Mouse (Mus musculus): ENCODE measurements at regions not wholly inside any gene's neighbourhood (a gene's known extent, or its start where the extent isn't known, plus 50 kb on each side); places are given as distances from the start of the nearest gene placed in this dataset.
A peak's percentile ranks its signal among the peaks of the same experiment; 100 is the strongest.

DNA sequence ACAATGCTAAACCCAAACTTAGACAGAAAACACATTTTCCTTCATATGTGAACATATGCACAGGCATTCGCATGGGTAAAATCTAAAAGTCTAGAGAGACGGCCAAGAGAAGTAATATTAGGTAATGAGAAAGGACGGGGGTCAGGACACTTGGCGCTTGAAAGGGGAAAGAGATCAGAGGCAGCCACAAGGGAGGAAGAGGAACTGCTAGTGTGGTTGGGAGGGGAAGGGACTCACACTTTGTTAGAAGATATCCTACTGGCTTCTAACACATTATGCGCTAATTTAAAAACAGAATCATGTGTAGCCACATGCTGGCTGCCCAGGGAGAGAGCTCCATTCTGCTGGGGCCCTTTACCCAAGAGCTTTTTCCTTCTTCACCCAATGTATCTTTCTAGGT is 227.5 kb downstream of the Uaca start:
- Histone ChIP-seq H3K4me1 (replicated peaks; ENCODE audit: control insufficient read depth, insufficient read depth, low read length) (no peaks in the 10 kb centered on the region), H3K36me3 (ENCODE audit: control insufficient read depth, insufficient read depth, low read length) (no peaks in the 10 kb centered on the region), H3K4me3 (ENCODE audit: low read depth, low read length) (no peak overlapping the region), H3K9me3 (ENCODE audit: control insufficient read depth, low read length) (no peaks in the 10 kb centered on the region; the same call in 1 of the 2 replicates), H3K9ac (ENCODE audit: low read length) (no peak overlapping the region), H3K4me2 (ENCODE audit: low read length) (no peak overlapping the region), H3K27me3 (replicated peaks; ENCODE audit: control insufficient read depth, insufficient read depth, low read length) (no peaks in the 10 kb centered on the region), H3K27ac (ENCODE audit: low read depth) (no peak overlapping the region)
- ATAC-seq (replicated peaks; ENCODE audit: low FRiP score, low TSS enrichment, low read depth): no peak
- WGBS: 87% methylated on average over 5 of the region's 5 CpGs
- no peak for DNase-seq (ENCODE audit: low spot score)

DNA sequence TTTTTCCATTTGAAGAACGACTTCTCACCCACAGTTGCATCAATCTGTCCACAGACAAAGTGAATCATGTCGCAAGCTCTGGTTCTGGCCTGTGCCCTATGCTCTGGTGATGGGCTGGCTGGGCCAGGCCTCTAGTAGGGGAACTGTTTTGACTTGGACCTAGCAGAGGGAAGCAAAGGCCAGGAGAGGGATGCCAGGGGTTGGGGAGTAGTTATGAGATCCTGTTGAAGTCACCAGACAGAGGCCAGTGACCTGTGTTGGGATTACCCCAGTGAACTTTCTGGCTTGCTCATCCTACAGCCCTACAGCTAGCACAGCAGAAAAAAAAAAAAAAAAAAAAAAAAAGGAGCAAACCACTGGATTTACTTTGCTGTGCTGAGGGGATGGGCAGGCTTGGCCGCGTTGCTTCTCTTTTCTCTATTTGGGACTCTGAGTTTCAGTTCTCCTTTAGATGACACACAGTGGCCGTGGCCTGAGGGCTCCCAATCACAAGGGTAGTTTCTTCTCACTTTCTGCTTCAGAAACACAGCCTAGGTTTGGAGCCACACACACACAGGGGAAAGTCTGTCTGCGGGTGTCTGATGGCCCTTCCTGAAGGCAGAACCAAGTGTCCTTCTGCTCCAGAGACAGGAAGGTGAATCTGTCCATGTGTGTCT is 228.2 kb downstream of the Uaca start:
- no peak for ATAC-seq (replicated peaks; ENCODE audit: low FRiP score, low TSS enrichment, low read depth)
- H3K4me3 ChIP-seq (ENCODE audit: low read depth, low read length): no peak overlapping the region
- no peaks in the 10 kb centered on the region; the same call in 1 of the 2 replicates for H3K9me3 ChIP-seq (ENCODE audit: control insufficient read depth, low read length)
- H3K36me3 ChIP-seq (ENCODE audit: control insufficient read depth, insufficient read depth, low read length): no peaks in the 10 kb centered on the region
- no peak overlapping the region for H3K27ac ChIP-seq (ENCODE audit: low read depth)
- 76% methylated on average over 6 of the region's 6 CpGs for whole genome bisulfite sequencing
- no peak overlapping the region for H3K9ac ChIP-seq (ENCODE audit: low read length)
- no peak for DNase-seq (ENCODE audit: low spot score)
- no peaks in the 10 kb centered on the region for H3K4me1 ChIP-seq (replicated peaks; ENCODE audit: control insufficient read depth, insufficient read depth, low read length)
- H3K27me3 ChIP-seq (replicated peaks; ENCODE audit: control insufficient read depth, insufficient read depth, low read length): no peaks in the 10 kb centered on the region
- H3K4me2 ChIP-seq (ENCODE audit: low read length): no peak overlapping the region

DNA sequence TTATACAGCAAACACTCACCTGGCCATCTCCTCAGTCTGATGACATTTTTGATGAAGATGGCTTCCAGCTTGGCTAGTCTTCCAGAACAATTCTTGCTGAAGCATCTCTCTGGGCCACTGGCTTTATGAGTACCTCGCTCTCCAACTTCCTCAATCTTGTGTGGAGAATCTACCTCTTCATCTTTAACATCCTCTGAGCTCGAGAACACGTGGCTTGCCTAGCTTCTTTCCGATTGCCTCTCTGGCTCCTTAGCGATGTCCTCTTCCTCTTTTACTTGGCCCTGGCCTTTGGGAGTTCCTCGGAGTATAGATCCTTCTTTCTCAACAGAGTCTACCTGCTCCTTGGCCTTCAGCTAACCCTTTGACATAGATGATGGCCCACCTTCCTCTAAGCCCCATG is 231.0 kb downstream of the Uaca start:
- Histone ChIP-seq H3K27me3 (replicated peaks; ENCODE audit: control insufficient read depth, insufficient read depth, low read length) (no peaks in the 10 kb centered on the region), H3K4me3 (ENCODE audit: low read depth, low read length) (no peak overlapping the region), H3K36me3 (ENCODE audit: control insufficient read depth, insufficient read depth, low read length) (no peaks in the 10 kb centered on the region), H3K4me1 (replicated peaks; ENCODE audit: control insufficient read depth, insufficient read depth, low read length) (no peaks in the 10 kb centered on the region), H3K9ac (ENCODE audit: low read length) (no peak overlapping the region), H3K4me2 (ENCODE audit: low read length) (no peak overlapping the region), H3K27ac (ENCODE audit: low read depth) (no peak overlapping the region), H3K9me3 (ENCODE audit: control insufficient read depth, low read length) (no peaks in the 10 kb centered on the region; the same call in 1 of the 2 replicates)
- WGBS: 89% methylated on average over 6 of the region's 6 CpGs
- no peak for DNase-seq (ENCODE audit: low spot score)
- ATAC-seq (replicated peaks; ENCODE audit: low FRiP score, low TSS enrichment, low read depth): no peak

DNA sequence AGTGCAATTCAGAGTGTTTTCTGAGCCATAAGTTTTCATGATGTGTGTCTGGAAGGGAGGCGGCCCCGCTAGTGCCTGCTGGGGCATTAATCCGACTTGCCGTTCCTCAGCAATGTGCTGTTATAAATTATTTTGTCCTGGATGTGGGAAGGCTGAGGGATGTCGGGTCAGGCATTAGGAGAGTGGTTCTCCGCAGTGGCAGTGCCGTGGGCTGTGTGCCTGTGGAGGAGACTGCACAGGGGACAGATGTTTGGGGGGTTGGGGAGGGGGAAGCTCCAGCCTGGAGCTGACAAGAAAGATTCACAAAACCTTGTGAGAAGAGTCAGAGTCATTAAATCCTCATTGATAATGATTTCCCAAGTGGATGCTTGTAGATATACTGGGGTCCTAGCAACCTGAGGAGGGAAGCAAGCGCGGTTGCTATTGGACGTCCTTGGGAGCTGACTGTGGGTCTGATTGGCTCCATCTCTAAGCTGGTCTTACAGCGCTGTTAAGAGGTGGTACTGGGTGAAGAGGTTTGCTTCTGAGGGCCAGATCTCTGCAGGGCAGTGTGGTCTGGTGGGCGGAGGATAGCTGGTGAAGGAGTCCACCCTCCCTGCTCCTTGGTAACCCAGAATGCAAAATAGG is 234.5 kb downstream of the Uaca start:
- Histone ChIP-seq H3K9me3 (ENCODE audit: control insufficient read depth, low read length) (no peaks in the 10 kb centered on the region), H3K9ac (ENCODE audit: low read length) (no peak overlapping the region), H3K36me3 (ENCODE audit: control insufficient read depth, insufficient read depth, low read length) (no peaks in the 10 kb centered on the region), H3K4me2 (ENCODE audit: low read length) (no peak overlapping the region), H3K27me3 (replicated peaks; ENCODE audit: control insufficient read depth, insufficient read depth, low read length) (no peaks in the 10 kb centered on the region), H3K4me3 (ENCODE audit: low read depth, low read length) (no peak overlapping the region), H3K27ac (ENCODE audit: low read depth) (no peak overlapping the region), H3K4me1 (replicated peaks; ENCODE audit: control insufficient read depth, insufficient read depth, low read length) (peaks cover 20% of the 10 kb centered on the region)
- ATAC-seq (replicated peaks; ENCODE audit: low FRiP score, low TSS enrichment, low read depth) (no peak), DNase-seq (ENCODE audit: low spot score) (no peak)
- 47% methylated on average over 12 of the region's 12 CpGs for WGBS

DNA sequence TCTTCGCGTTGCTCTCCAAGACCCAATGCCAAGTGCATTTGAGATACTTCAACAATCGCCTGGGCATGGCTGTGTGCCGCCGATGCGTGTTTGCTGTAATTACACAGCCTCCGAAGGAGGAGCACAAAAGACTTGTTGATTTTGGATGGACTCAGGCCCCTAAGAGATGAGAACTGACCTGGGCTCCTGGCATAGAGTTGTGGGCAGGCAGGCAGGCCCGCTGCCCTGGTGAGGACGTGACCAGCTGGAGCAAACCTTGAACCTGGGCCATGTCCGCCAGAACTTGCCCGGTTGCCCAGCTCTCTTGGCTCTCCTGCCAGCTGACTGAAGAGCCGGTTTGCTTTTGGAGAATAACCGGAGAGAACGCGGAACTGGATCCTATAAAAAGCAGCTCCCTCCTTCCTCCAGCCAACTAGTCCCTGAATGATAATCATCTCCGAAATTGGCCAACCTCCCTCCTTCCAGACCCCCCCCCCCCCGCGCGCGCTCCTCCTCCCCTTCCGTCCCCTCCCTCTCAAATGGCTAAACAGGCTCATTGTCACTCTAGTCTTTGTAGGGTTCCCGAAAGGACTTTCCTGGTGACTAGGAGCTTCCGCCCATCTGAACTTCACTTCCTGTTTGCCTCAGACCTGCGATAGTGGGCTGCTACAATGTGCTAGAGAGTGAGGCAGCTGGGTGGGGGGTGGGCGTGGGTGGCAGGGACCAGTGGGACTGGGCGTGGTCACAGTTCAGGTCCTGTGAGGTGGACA is 237.5 kb downstream of the Uaca start:
- 72% methylated on average over 26 of the region's 26 CpGs for WGBS
- H3K27ac ChIP-seq (ENCODE audit: low read depth): no peak overlapping the region
- H3K36me3 ChIP-seq (ENCODE audit: control insufficient read depth, insufficient read depth, low read length): no peaks in the 10 kb centered on the region
- peaks cover 20% of the 10 kb centered on the region for H3K4me1 ChIP-seq (replicated peaks; ENCODE audit: control insufficient read depth, insufficient read depth, low read length)
- no peak overlapping the region for H3K4me2 ChIP-seq (ENCODE audit: low read length)
- DNase-seq (ENCODE audit: low spot score): no peak
- H3K4me3 ChIP-seq (ENCODE audit: low read depth, low read length): no peak overlapping the region
- H3K27me3 ChIP-seq (replicated peaks; ENCODE audit: control insufficient read depth, insufficient read depth, low read length): no peaks in the 10 kb centered on the region
- no peaks in the 10 kb centered on the region for H3K9me3 ChIP-seq (ENCODE audit: control insufficient read depth, low read length)
- H3K9ac ChIP-seq (ENCODE audit: low read length): no peak overlapping the region
- no peak for ATAC-seq (replicated peaks; ENCODE audit: low FRiP score, low TSS enrichment, low read depth)

DNA sequence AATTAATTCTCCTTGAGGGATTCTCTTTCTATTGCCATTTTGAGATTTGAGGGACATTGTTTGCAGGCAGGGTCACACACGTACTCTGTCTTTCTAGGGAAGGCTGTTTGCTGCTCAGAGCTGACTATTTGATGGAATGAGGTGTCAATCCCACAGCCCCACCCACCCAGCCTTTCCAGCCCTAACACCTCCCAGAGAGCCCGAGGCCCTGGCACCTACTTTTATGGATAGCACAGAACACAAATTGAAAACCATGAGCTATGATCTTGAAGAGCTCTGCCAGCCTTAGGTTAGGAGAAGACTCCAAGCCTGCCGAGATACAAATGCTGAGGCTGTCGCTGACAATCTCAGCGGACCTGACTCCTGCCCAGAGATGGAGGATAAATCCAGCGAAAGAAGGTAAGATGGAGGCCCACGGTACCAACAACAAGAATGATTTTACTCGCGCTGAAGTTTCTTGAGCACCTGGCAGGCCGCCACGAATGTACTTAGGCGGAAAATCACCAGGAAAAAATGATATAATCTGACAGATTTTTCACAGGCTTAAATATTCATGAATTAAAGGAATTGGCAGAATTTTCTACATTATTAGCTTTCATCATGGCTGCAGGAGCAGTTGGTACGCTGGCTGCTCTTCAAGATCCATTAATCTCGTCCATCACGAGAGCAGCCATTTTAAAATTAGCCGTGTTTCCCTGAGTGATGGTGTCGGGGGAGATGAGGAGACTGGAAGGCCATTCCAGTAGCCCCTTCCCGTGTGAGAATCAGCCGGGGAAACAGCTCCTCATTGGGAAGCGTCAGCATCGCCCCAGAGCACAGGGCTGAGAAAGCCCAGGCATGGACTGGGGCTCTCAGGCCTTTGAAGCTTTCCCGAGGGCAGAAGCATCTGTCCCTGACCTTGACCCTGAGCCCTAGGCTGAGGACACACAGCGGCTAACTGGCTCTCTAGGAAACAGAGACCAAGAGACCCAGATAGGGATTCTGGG is 238.4 kb downstream of the Uaca start:
- H3K27me3 ChIP-seq (replicated peaks; ENCODE audit: control insufficient read depth, insufficient read depth, low read length): no peaks in the 10 kb centered on the region
- whole genome bisulfite sequencing: 48% methylated on average over 23 of the region's 23 CpGs
- no peaks in the 10 kb centered on the region for H3K36me3 ChIP-seq (ENCODE audit: control insufficient read depth, insufficient read depth, low read length)
- H3K27ac ChIP-seq (ENCODE audit: low read depth): peak overlapping the region; percentile 51
- DNase-seq (ENCODE audit: low spot score) (no peak), ATAC-seq (replicated peaks; ENCODE audit: low FRiP score, low TSS enrichment, low read depth) (no peak)
- H3K4me3 ChIP-seq (ENCODE audit: low read depth, low read length): no peak overlapping the region
- H3K4me2 ChIP-seq (ENCODE audit: low read length): peak overlapping the region; percentile 5; the same call in 1 of the 2 replicates
- peaks cover 21% of the 10 kb centered on the region for H3K4me1 ChIP-seq (replicated peaks; ENCODE audit: control insufficient read depth, insufficient read depth, low read length)
- no peak overlapping the region for H3K9ac ChIP-seq (ENCODE audit: low read length)
- no peaks in the 10 kb centered on the region for H3K9me3 ChIP-seq (ENCODE audit: control insufficient read depth, low read length)

DNA sequence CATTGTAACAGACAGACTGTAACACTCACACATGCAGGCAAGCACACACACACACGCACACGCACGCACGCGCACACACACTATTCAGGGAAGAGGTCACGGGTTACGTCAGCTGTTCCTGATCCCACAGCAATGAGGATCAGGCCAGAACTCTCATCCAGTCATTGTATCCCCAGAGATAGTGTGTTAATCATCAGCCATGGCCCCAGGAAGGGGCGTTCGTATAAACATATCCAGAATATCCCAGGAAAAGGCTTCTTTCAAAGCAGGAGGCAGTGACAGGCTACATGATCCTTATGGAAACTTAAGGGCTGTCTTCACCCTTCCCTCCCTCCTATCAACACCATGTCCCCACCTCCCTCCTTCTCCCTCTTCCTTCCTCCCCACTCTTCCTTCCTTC is 239.3 kb downstream of the Uaca start:
- DNase-seq (ENCODE audit: low spot score) (no peak), ATAC-seq (replicated peaks; ENCODE audit: low FRiP score, low TSS enrichment, low read depth) (peak; percentile 80)
- Histone ChIP-seq H3K27me3 (replicated peaks; ENCODE audit: control insufficient read depth, insufficient read depth, low read length) (no peaks in the 10 kb centered on the region), H3K9me3 (ENCODE audit: control insufficient read depth, low read length) (no peaks in the 10 kb centered on the region), H3K9ac (ENCODE audit: low read length) (no peak overlapping the region), H3K4me3 (ENCODE audit: low read depth, low read length) (no peak overlapping the region), H3K27ac (ENCODE audit: low read depth) (peak overlapping the region; percentile 51), H3K4me2 (ENCODE audit: low read length) (peak overlapping the region; percentile 20; the same call in 1 of the 2 replicates), H3K36me3 (ENCODE audit: control insufficient read depth, insufficient read depth, low read length) (no peaks in the 10 kb centered on the region), H3K4me1 (replicated peaks; ENCODE audit: control insufficient read depth, insufficient read depth, low read length) (peaks cover 25% of the 10 kb centered on the region)
- 28% methylated on average over 9 of the region's 9 CpGs for WGBS

DNA sequence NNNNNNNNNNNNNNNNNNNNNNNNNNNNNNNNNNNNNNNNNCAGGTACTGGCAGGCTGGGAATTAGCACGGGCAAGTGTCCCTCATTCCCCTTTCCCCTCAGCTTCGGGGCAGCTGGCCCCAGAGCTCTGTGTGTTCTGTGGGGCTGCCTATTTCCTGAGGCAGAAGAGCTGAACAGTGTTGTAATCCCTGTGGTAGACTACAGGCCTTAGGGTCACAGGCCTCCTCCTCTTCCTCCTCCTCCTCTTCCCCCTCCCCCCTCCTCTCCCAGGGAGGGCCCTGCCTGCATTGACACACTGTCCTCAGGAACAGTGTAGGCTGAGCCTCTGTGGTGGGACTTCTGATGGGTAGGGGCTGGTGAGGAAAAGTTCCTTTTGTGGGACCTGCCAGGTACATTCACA is 247.7 kb downstream of the Uaca start:
- Histone ChIP-seq H3K27ac (ENCODE audit: low read depth) (no peak overlapping the region), H3K36me3 (ENCODE audit: control insufficient read depth, insufficient read depth, low read length) (no peaks in the 10 kb centered on the region), H3K27me3 (replicated peaks; ENCODE audit: control insufficient read depth, insufficient read depth, low read length) (no peaks in the 10 kb centered on the region), H3K4me1 (replicated peaks; ENCODE audit: control insufficient read depth, insufficient read depth, low read length) (0 out of 2 replicates have a peak, but pooled peaks cover 5% of the 10 kb centered on the region), H3K4me3 (ENCODE audit: low read depth, low read length) (no peak overlapping the region), H3K9ac (ENCODE audit: low read length) (no peak overlapping the region), H3K4me2 (ENCODE audit: low read length) (no peak overlapping the region), H3K9me3 (ENCODE audit: control insufficient read depth, low read length) (no peaks in the 10 kb centered on the region)
- WGBS: 48% methylated on average over 2 of the region's 2 CpGs
- no peak for DNase-seq (ENCODE audit: low spot score)
- ATAC-seq (replicated peaks; ENCODE audit: low FRiP score, low TSS enrichment, low read depth): no peak
